Mouse (Mus musculus) cortical plate, adult 2 months (tissue): ENCODE data around the gene Chid1. TPM values are rescaled to one million over a fixed set of nuclear protein-coding genes. Genes with fewer than 3 reads are reported as not detected.

Source experiments
- H3K27ac ChIP-seq: fragments of 200-500 bp; 2 replicates; pipeline ENCODE4 v1.5.1; 2012; ENCODE audit warnings: low read length, control low read depth, inconsistent platforms; ENCODE audit not compliant: insufficient read depth
- H3K4me1 ChIP-seq: fragments of 200-500 bp; 2 replicates; pipeline ENCODE4 v1.6.1; 2011; ENCODE audit warnings: low read length; ENCODE audit not compliant: control insufficient read depth, insufficient read depth
- H3K4me3 ChIP-seq: fragments of 200-500 bp; 2 replicates; pipeline ENCODE4 v1.5.1; 2011; ENCODE audit warnings: mild to moderate bottlenecking, low read length, control low read depth; ENCODE audit not compliant: insufficient read depth
- CTCF ChIP-seq: fragments of 200-500 bp; IDR thresholded peaks from 2 replicates; pipeline ENCODE4 v1.5.1; 2011; ENCODE audit warnings: mild to moderate bottlenecking, control low read depth, low read length; ENCODE audit not compliant: insufficient read depth; ENCODE audit errors: extremely low read depth
- POLR2A ChIP-seq: fragments of 200-500 bp; IDR thresholded peaks from 2 replicates; pipeline ENCODE4 v1.6.1; 2011; ENCODE audit warnings: mild to moderate bottlenecking, low read length, control low read depth; ENCODE audit not compliant: insufficient read depth; ENCODE audit errors: extremely low read depth
- polyA plus RNA-seq: library from polyadenylated mRNA; depleted of rRNA; stranded (reverse); fragments of >200 nt; gene quantifications from 2 replicates; pipeline ENCODE4 v1.2.3, GENCODE M21; 2012

Chid1 gene
- polyA plus RNA-seq, 1 experiment = 43.0 TPM

GRCm38 (mm10) chr7:141538852-141539555, 653 bp downstream of the Chid1 start:
- Histone ChIP-seq H3K4me1 (no peaks in the 10 kb centered on the region), H3K4me3 (peak overlapping the region; percentile 90), H3K27ac (peak overlapping the region; percentile 33)
- TF ChIP-seq CTCF (no peak), POLR2A (no peak)

- TF ChIP-seq CTCF (no peak), POLR2A (no peak)
- Histone ChIP-seq H3K4me3 (no peak overlapping the region), H3K4me1 (no peaks in the 10 kb centered on the region), H3K27ac (no peak overlapping the region)
These were observed 4.1 kb downstream of the Chid1 start for GRCm38 (mm10) chr7:141535570-141535969.

GRCm38 (mm10) chr7:141525580-141525925, 14.1 kb downstream of the Chid1 start:
- H3K27ac ChIP-seq = no peak overlapping the region
- TF ChIP-seq POLR2A = no peak
- TF ChIP-seq CTCF = no peak
- H3K4me3 ChIP-seq = no peak overlapping the region
- no peaks in the 10 kb centered on the region for H3K4me1 ChIP-seq

DNA sequence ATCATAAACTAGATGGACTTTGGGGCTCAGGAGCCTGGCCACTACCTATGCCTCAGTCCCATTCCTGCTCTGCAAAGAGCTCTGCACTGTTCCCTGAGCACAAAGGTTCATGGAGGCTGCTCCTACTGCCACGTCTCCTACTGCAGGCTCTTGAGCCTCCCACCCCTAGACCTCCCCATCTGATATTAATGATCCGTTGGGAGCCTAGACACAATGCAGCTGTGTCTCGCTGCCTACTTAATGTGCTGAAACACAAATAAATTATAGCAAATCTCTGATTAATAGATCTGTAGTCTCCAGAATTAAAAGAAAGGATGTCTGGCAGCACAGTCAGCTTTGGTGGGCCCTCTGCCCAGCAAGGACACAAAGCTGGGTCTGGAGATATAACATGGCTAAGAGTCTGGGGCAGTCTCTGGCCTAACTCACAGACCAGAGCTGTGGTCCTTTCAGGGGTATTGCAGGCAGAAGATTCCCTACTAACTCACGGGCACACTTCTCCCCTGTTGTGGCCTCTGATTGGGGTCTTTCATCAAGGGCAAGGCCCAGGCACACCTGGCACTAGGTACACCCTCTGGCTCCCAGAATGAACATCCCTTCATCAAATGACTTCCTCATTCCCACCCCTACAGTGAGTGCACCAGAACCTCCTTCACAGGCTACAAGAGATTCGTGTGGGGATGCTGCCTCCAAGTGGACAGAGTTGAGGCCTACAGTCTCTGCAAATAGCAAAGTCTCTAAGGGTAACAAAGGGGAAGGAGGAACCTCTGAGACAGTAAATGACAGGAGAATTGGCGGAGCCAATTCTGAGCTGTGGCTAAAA, 14.7 kb downstream of the Chid1 start:
- TF ChIP-seq CTCF (peak; percentile 95), POLR2A (no peak)
- H3K4me3 ChIP-seq = no peak overlapping the region
- no peaks in the 10 kb centered on the region; the same call in 1 of the 2 replicates for H3K4me1 ChIP-seq
- no peak overlapping the region for H3K27ac ChIP-seq

DNA sequence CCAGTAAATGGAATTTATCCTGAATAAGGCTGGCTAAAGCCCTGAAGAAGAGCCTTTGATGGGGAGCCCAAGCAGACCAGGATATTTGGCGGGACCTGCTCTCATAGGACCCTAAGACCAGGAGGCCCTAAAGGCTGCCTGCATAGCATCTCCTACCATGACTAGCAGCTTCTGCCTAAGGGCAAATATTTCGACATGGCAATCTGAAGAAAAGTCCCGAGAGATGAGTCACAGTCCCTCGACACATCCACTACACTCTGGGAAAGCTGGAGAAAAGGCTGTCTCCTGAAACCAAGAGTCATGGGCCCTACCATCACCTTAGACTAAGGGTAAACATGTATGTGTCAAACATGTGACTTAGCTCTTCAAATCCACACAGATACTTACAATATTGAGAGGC, 15.4 kb downstream of the Chid1 start:
- TF ChIP-seq POLR2A (no peak), CTCF (no peak)
- H3K4me3 ChIP-seq = no peak overlapping the region
- no peaks in the 10 kb centered on the region; the same call in 1 of the 2 replicates for H3K4me1 ChIP-seq
- no peak overlapping the region for H3K27ac ChIP-seq

DNA sequence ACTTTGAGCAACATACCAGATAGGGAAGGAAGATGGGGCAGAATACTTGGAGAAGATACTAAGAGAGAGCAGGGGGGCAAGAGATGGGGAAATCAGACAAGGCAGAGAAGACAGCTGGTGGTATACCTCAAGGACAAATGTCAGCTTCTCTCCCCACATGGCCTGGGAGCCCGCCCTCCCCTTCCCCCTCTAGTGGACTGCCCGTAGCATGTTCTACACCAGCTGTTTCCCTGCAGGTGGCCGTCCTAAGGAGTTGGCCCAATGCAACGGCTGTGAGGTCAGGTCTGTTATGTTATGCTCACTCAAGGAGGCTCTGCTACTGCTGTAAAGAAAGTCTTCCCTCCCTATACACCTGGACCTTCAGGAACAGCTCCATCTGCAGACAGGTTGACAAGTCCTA, 16.6 kb downstream of the Chid1 start:
- Histone ChIP-seq H3K4me3 (no peak overlapping the region), H3K4me1 (no peaks in the 10 kb centered on the region; the same call in 1 of the 2 replicates), H3K27ac (no peak overlapping the region)
- TF ChIP-seq CTCF (no peak), POLR2A (no peak)

DNA sequence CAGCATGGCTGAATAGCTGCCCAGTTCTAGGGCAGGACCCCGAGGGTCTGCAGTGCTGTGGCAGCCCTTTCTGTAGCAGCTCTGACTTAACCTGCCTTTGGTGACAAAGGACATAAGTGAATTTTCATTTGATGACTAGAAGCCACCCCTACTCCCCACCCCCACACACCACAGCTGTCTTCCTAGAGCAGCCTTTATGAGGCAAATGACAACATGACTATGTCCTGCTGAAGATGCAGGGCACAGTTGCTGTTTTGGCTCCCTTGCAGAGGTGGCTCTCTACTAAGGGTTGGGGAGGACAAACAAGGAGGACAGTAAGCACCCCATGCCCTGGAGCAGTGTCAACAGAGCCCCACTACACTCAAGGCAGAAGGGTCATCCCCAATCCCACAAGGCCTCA, 19.9 kb downstream of the Chid1 start:
- Histone ChIP-seq H3K4me1 (no peaks in the 10 kb centered on the region; the same call in 1 of the 2 replicates), H3K27ac (no peak overlapping the region), H3K4me3 (no peak overlapping the region)
- TF ChIP-seq POLR2A (no peak), CTCF (no peak)

DNA sequence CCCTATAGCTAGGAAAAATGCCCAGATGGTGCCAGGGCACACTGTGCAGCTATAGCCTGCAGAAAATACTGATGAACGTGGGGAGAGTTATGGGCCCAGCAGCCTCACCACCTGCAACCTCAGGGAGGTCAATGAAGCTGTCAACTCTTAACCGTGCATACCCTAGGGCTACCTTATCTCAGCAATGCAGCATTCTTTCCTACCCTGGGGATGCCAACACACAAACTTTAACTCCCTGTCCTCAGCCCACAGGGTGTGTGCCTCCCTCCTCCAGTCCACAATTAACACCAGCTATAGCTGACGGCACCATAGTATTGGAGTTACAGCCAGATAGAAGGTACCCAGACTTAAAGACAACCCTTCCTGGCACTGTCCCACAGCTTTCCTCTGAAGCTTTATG, 20.7 kb downstream of the Chid1 start:
- H3K27ac ChIP-seq = no peak overlapping the region
- no peaks in the 10 kb centered on the region; the same call in 1 of the 2 replicates for H3K4me1 ChIP-seq
- H3K4me3 ChIP-seq = no peak overlapping the region
- no peak for TF ChIP-seq CTCF

DNA sequence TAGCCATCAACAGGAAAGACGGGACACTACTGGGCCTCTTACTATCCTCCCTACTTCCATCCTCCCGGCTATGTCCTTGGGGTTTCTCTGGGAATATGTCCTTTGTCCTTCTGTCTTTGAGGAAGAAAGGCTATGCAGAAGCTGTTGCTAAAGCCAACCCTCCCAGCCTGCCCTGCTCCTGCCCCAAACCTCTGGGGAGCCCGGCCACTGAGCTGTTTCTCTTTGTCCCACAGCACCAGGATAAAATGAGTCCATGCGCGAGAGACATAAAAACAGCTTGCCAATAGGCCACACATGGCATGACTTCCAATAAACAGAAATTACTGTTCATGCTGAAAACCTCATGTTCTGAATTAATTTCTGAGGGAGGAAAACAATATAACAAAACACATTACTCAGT, 21.4 kb downstream of the Chid1 start:
- no peak for TF ChIP-seq POLR2A
- no peak for TF ChIP-seq CTCF
- Histone ChIP-seq H3K4me1 (no peaks in the 10 kb centered on the region; the same call in 1 of the 2 replicates), H3K4me3 (no peak overlapping the region), H3K27ac (no peak overlapping the region)

DNA sequence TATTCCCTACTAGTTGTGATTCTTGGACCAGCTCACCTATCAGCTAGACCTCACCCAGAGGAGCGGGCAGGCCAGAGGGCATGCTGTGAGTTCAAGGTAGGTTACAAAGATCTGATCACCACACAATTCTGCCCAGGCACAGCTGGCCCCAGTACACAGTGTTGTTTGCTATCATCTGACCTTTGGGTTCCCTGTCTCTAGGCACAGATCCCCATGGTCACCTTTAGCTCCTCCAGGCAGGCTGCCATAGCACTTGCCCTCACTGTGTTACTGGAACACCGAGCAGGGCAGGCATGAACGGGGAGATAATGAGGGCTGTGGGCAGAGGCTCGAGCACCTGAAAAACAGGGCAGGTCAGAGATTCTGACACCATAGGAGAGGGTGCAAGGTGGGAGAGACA, 22.0 kb downstream of the Chid1 start:
- H3K4me1 ChIP-seq = no peaks in the 10 kb centered on the region; the same call in 1 of the 2 replicates
- no peak overlapping the region for H3K4me3 ChIP-seq
- no peak for TF ChIP-seq POLR2A
- TF ChIP-seq CTCF = no peak
- H3K27ac ChIP-seq = no peak overlapping the region
